Mouse (Mus musculus): ENCODE measurements around the gene Slc5a4b. TPM values are rescaled to one million over a fixed set of nuclear protein-coding genes. Genes with fewer than 3 reads are reported as not detected.

The Slc5a4b gene
- total RNA-seq (2023), result not detected

GRCm38 (mm10) chr10:76110861-76111260 lies at the start of gene Slc5a4b:
Gene Slc5a4b, minus strand, starts transcription at chr10:76110961.

GRCm38 (mm10) chr10:76147278-76147677 lies 36.5 kb upstream of the Slc5a4b start, which contains the start of gene Slc5a4a:
Gene Slc5a4a, plus strand, starts transcription at chr10:76147451.

GRCm38 (mm10) chr10:76032402-76033118 lies 78.2 kb downstream of the Slc5a4b start, which contains the start of gene Zfp280b:
Gene Zfp280b, plus strand, starts transcription at chr10:76032650.

Other genes with a start within 250 kb of the Slc5a4b start
- gene Derl3, start 217.5 kb downstream of the Slc5a4b start, total RNA-seq (2023), result 1 to 10 TPM in 1 of 2 experiments, under 1 TPM in 1; 0.84 to 3.1 TPM
- 10 to 100 TPM; 35.2 to 36.8 TPM for gene Smarcb1, start 189.3 kb downstream of the Slc5a4b start, total RNA-seq (2023)
- gene Chchd10, start 177.8 kb downstream of the Slc5a4b start, total RNA-seq (2023), result 1 to 10 TPM in 1 of 2 experiments, under 1 TPM in 1; 0.79 to 3.7 TPM
- gene Mmp11, start 174.5 kb downstream of the Slc5a4b start, total RNA-seq (2023), result not detected
- not detected for gene Gm867, start 170.3 kb downstream of the Slc5a4b start, total RNA-seq (2023)
- not detected for gene Vpreb3, start 167.9 kb downstream of the Slc5a4b start, total RNA-seq (2023)
- under 1 TPM in 1 of 2 experiments, not detected in 1; 0.43 TPM for gene Gm5134, start 156.4 kb downstream of the Slc5a4b start, total RNA-seq (2023)
- gene Zfp280b, start 78.3 kb downstream of the Slc5a4b start, total RNA-seq (2023), result 1 to 10 TPM; 3.4 to 3.6 TPM
- not detected for gene Slc5a4a, start 36.5 kb upstream of the Slc5a4b start, total RNA-seq (2023)
- 1 to 10 TPM; 3.7 to 4.7 TPM for gene Prmt2, start 126.9 kb upstream of the Slc5a4b start, total RNA-seq (2023)
- gene S100b, start 142.9 kb upstream of the Slc5a4b start, total RNA-seq (2023), result not detected
- gene Dip2a, start 234.3 kb upstream of the Slc5a4b start, total RNA-seq (2023), result 10 to 100 TPM in 1 of 2 experiments, 1 to 10 TPM in 1; 8.3 to 11.4 TPM